Mouse (Mus musculus) right cerebral cortex, postnatal 14 days (tissue): ENCODE results near the gene Eif3c.

Experiments
- DNase-seq: peaks from one replicate; pipeline ENCODE4 v3.0.0; 2022

Eif3c gene

GRCm38 (mm10) chr7:126566094-126566765, at the start of gene Eif3c:
TSS of gene Eif3c (minus strand) at chr7:126566411.
- DNase-seq, result peak; percentile 72

- no peak for DNase-seq
Measured at GRCm38 (mm10) chr7:126612736-126613135, 46.5 kb upstream of the Eif3c start.

DNA sequence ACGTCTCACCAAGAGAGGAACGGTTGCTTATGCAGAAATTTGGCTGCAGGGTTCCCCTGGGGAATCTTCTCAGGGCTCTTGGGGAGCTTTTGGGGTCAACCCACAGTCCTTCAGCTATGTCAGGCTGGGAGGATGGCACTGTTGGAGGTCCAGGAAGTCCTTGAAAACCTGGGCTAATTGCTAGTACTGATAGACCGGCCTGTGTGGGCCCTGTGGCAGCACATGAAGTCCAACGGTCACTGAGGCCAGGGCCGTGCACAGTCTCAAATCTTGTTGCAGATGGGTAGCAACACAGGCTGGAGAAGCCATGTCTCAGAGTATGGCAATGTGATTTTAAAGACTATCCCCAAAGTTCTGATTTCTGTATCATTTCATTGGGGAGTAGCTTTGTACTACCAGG, 41.6 kb upstream of the Eif3c start:
- no peak for DNase-seq

- no peak for DNase-seq
Measured at GRCm38 (mm10) chr7:126607064-126607463, 40.9 kb upstream of the Eif3c start.

- no peak for DNase-seq
Measured at GRCm38 (mm10) chr7:126606611-126607010, 40.4 kb upstream of the Eif3c start.

GRCm38 (mm10) chr7:126602650-126603049, 36.4 kb upstream of the Eif3c start:
- no peak for DNase-seq

DNA sequence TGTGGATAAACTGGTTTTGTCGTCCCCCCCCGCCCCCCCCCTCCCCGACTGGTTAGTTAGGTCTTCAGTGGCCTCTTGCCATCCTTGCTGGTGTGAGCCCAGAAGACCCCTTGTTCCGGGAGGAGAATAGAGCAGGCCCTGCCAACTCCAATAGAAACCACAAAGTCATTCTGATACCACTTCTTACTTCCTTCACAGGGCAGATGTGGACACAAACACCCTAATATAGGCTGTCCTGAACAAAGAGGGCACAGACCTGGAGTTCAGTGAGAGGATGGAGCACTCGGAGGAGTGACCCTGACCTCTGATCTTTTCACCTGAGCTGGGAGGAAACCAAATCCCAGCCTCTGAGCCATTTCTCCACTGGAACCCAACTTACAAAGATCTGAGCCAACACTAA, 35.7 kb upstream of the Eif3c start:
- DNase-seq, result no peak

DNA sequence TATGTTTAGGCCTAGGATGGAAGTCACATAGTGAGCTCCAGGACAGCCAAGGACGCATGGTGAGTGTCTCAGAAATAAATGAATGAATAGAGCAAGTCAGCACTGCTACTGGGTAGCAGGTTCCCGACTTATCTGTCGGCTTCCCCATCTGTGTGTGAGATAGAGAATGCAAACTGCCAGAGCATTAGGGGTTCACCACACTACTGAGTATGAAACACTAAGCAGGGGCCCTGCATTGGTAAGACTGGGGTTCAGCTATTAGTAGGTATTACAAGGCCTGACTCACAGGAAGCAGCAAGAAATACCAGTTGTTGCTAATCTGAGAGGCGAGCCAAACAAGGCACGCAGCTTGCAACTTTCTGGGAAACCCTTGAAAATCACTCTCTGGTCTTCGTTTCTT, 32.7 kb upstream of the Eif3c start:
- DNase-seq, result no peak

GRCm38 (mm10) chr7:126596414-126596813, 30.2 kb upstream of the Eif3c start:
- DNase-seq, result no peak

- DNase-seq, result no peak
Measured at GRCm38 (mm10) chr7:126595890-126596289, 29.7 kb upstream of the Eif3c start.

GRCm38 (mm10) chr7:126594862-126595561, 28.8 kb upstream of the Eif3c start, which contains the start of gene Il27:
TSS of gene Il27 (minus strand) at chr7:126594941.
- no peak for DNase-seq

DNA sequence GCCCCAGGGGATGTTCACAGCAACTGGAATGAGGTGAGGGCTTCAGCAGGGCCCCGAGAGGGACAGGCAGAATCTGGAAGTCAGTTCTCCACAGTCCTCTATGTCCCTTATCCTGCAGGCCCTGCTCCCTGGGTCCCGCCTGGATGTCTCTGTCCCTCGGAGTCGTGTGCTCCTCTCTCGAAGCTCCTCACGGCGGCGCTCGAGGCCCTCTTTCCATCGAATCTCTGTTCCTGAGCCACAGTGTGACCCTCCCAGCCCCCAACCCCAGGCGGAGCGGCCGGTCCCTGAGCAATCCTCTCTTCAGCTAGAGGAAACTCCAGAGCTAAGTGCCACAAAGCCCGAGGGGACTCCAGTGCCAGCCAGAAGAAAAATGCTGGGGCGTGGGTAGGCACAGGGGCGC, 21.6 kb upstream of the Eif3c start:
- DNase-seq, result peak; percentile 64

DNA sequence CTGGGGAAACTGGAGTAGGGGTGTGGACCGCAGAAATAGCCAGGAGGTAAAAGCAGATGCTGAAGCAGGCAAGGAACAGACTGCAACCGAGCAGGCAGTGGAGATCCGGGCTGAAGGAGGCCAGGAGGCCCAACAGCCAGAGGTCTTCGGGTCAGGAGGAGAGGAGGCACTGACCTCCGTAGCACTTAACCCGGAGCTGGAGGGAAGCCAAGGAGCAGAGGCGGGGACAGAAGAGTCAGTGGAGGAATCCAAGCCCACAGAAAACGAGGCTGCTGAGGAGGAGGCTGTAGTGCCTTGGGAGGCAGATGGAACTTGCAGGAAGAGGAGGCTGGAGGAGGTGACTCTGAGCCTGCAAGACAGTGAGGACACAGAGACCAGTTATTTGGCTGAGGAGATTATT, 20.6 kb upstream of the Eif3c start:
- no peak for DNase-seq

GRCm38 (mm10) chr7:126585717-126586116, 19.5 kb upstream of the Eif3c start, which contains the start of gene Cln3:
TSS of gene Cln3 (minus strand) at chr7:126585817.
- DNase-seq, result no peak

- no peak for DNase-seq
Measured at GRCm38 (mm10) chr7:126584506-126584977, 18.3 kb upstream of the Eif3c start, which contains the start of gene Apobr. TSS of gene Apobr (plus strand) at chr7:126584942.

GRCm38 (mm10) chr7:126583761-126584160, 17.6 kb upstream of the Eif3c start:
- no peak for DNase-seq

- peak; percentile 91 for DNase-seq
Measured at GRCm38 (mm10) chr7:126583251-126583709, 17.1 kb upstream of the Eif3c start.

DNA sequence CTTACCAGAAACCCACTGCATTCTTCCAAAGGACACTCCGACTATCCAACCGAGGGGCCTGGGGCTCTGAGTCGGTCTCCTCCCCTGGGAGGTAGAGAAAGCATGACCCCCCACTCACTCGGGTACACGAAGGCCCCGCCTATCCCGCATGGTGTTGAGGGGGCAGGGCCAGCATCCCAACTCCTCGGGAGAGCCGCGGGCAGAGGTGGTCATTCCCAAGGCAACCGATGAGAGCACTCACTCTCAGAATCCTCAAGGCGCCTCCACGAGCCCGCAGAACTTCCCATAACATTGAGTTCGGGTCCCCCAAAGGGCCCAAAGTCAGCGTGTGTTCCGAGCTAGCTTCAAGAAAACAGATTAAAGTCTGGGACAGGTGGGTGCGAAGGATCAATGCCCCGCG, 16.5 kb upstream of the Eif3c start:
- DNase-seq, result no peak

- no peak for DNase-seq
Measured at GRCm38 (mm10) chr7:126581661-126582060, 15.4 kb upstream of the Eif3c start.

DNA sequence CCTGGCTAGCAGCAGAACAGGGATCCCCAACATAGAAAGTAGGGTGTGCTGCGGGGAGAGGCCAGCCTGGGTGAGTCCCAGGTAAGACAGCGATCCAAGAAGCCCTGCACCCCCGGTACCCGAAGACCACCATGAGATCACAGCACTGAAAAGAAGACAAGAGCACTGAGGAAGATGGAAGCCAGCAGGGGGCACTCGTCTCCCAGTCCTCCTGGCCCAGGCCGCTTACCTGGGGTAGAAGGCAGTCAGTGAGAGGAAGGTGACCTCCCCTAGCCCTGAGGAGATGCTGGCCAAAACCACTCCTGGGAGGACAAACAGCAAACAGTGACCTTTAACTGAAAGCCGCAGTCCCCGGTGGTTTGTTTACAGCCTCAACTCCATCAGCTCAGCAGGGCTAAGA, 13.0 kb upstream of the Eif3c start:
- peak; percentile 57 for DNase-seq

- DNase-seq, result peak; percentile 65
Measured at GRCm38 (mm10) chr7:126576946-126577345, 10.7 kb upstream of the Eif3c start.

GRCm38 (mm10) chr7:126565693-126566092, 518 bp downstream of the Eif3c start:
- DNase-seq, result no peak

DNA sequence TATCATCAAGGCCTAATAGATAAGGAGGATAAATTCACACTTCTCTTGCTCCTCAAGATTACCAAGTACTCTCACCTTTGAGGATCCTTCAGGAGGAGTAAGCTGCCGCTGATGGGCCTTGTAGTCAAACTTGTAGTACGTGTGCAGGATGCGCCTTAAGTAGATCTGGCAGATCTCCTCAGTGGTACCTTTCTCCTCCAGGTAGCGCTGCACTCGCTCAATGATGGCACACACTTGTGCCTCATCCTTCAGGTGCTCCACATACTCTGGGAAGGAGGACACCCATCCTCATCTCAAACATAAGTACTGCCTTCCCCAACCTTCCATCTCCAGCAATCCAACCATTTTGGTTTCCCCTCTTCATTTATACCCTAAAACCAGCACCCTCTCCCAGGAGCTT, 9.6 kb downstream of the Eif3c start:
- no peak for DNase-seq

DNA sequence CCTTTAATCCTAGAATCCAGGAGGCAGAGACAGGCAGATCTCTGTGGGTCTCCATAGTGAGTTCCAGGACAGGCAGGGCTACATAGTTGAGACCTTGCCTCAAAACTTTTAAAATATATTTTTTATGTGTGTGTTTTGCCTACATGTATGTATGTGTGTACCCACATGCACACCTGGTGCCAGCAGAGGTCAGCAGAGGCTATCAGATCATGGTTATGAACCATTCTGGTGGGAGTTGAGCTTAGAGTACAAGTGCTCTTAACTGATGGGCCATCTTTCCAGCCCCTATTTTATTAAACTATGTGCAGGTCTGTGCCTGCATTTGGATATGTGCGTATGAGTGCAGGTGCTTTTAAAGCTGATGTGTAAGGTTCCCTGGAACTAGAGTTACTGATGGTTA, 11.4 kb downstream of the Eif3c start:
- no peak for DNase-seq
